23 mouse cellular contexts compared by ENCODE assay signal in genomic region chr11:22902923-22903322, GRCm38 (mm10).
"Had no signal": no experiment of that assay in that cellular context is flagged by ENCODE, and none has a peak within 500 bp of the region (broad histone marks: within the 10 kb centered on the region; RNA-seq: fewer than 3 reads in every experiment).

No protein-coding gene starts in this region.

- H3K27ac ChIP-seq: heart, embryonic 10.5 days; hindbrain, embryonic 10.5 days; hindbrain, embryonic 12.5 days; hindbrain, embryonic 15.5 days; hindbrain, postnatal 0 days; kidney, embryonic 15.5 days; kidney, postnatal 0 days; left cerebral cortex, adult 2 months; limb, embryonic 13.5 days; limb, embryonic 15.5 days; liver, embryonic 12.5 days; liver, embryonic 14.5 days had no signal

- H3K9me3 ChIP-seq: heart, embryonic 10.5 days; heart, embryonic 12.5 days; hindbrain, embryonic 10.5 days; hindbrain, embryonic 12.5 days; hindbrain, embryonic 15.5 days; kidney, embryonic 15.5 days; limb, embryonic 13.5 days; limb, embryonic 15.5 days; liver, embryonic 12.5 days had no signal

- H3K4me3 ChIP-seq: heart, embryonic 10.5 days; heart, embryonic 12.5 days; hindbrain, embryonic 10.5 days; hindbrain, embryonic 12.5 days; hindbrain, embryonic 15.5 days; kidney, embryonic 15.5 days; left cerebral cortex, adult 2 months; limb, embryonic 13.5 days; limb, embryonic 15.5 days; liver, embryonic 12.5 days had no signal

- H3K27me3 ChIP-seq: heart, embryonic 12.5 days; hindbrain, embryonic 12.5 days; hindbrain, embryonic 15.5 days; kidney, embryonic 15.5 days; limb, embryonic 13.5 days; limb, embryonic 15.5 days; liver, embryonic 12.5 days had no signal

- DNase-seq: gastrocnemius, postnatal 14 days; gastrocnemius, postnatal 36 days; heart, adult 18-20 months; heart, postnatal 10 days; heart, postnatal 4 days; kidney, adult 11 months; kidney, adult 2 months; kidney, adult 9 months; kidney, postnatal 14 days; kidney, postnatal 36 days had no signal

- H3K36me3 ChIP-seq: hindbrain, embryonic 12.5 days had no signal

- H3K9ac ChIP-seq: heart, embryonic 12.5 days; hindbrain, embryonic 12.5 days; hindbrain, embryonic 15.5 days; kidney, embryonic 15.5 days; limb, embryonic 13.5 days; limb, embryonic 15.5 days; liver, embryonic 12.5 days; liver, embryonic 14.5 days had no signal

- H3K4me1 ChIP-seq: hindbrain, embryonic 10.5 days; hindbrain, embryonic 12.5 days; hindbrain, embryonic 15.5 days; kidney, embryonic 15.5 days; limb, embryonic 13.5 days; limb, embryonic 15.5 days had no signal
